Mouse (Mus musculus): Measurements from ENCODE around the gene Pla2g2c.

DNA sequence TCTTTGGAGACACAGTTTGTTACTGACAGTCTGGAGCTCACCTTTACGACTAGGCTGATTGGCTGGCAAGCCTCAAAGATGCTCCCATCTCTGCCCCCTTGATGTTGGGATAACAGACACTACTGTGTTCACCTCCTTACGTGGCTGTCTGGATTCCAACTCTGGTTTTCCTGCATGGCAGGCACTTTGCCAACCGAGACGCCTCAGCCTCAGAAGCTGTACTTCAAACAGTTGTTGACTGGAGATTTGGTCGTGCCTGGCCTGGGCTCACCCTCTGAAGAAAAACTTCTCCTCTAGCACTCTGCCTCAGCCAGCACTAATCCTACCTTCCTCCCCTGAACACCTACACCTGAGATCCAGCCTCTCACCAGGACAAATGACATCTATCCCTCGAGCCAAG is 66.9 kb downstream of the Pla2g2c start:
- TF ChIP-seq CTCF (IDR thresholded peaks at IDR 0.05; ENCODE audit: extremely low read depth, insufficient read depth, low read length), result no peak
- TF ChIP-seq POLR2A (IDR thresholded peaks at IDR 0.05; ENCODE audit: extremely low read depth, insufficient read depth, low read length), result no peak
